Mouse (Mus musculus) urinary bladder, postnatal 36 days (tissue): Measurements from ENCODE around the gene Wasl.

Source experiments
- DNase-seq, 2 experiments: peaks; one replicate each; pipeline ENCODE4 v3.0.0; 2022; ENCODE audit warnings: low spot score in 2 of 2, mixed read lengths in 1 of 2

Gene Wasl

DNA sequence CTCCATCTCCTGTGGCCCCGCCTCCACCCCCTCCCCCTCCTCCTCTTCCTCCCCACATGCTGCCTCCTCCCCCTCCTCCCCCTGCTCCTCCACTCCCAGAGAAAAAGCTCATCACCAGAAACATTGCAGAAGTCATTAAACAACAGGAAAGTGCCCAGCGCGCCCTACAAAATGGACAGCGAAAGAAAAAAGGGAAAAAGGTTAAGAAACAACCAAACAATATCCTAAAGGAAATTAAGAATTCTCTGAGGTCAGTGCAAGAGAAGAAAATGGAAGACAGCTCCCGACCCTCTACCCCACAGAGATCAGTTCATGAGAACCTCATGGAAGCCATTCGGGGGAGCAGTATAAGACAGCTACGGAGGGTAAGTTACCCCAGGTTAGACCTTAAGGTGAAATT, 60.5 kb downstream of the Wasl start:
- no peak for DNase-seq

DNA sequence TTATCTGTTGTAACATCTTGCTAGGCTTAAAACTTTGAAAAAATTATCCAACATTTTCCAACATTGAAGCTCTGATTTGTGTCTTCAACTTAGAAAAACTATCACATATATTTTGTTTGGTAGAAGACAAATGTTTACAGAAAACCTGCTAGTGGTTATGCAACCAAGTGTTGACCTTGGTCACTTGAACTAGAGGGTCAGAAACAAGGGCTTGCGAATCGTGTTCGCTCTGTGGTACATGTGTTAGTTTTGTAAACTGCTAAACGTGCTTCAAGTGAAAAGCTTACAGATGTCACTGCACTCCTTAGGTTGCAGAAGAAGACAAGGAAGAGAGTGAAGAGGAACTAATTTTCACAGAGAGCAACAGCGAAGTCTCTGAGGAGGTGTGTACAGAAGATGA, 61.8 kb downstream of the Wasl start:
- no peak for DNase-seq

DNA sequence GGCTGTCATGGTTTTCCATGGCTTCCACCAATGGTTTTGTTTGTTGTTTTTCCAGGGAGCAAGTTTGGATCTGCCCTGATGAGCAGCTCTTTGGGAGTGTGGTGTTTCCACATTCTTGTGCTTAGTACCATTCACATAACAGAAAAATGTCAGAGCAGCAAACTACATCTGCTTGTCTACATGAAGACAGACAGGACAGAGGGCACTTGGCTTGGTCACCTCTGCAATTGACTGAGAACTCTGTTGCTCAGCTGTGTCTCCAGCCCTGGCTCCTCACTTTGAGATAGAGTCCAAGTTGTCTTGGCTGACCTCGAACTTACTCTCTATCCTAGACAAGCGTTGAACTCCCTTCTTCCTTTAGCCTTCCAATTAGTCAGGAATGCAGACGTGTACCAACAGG, 62.5 kb downstream of the Wasl start:
- no peak for DNase-seq

DNA sequence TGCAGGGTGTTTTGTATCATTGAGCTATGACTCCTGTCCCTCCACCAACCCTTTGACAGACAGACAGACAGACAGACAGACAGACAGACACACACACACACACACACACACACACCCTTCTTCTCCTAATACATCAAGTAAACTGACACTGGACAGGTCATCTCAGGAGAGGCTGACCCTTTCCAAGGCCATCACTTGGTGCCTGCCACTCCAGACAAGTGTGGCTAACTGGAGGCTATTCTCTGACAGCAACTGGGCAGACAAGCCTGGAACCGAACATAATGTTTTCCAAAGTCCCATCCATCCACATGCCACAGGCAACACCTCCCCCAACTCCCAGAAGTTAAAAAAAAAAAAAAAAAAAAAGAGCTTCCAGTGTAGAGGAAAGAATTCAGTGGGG, 63.1 kb downstream of the Wasl start:
- DNase-seq, result no peak

DNA sequence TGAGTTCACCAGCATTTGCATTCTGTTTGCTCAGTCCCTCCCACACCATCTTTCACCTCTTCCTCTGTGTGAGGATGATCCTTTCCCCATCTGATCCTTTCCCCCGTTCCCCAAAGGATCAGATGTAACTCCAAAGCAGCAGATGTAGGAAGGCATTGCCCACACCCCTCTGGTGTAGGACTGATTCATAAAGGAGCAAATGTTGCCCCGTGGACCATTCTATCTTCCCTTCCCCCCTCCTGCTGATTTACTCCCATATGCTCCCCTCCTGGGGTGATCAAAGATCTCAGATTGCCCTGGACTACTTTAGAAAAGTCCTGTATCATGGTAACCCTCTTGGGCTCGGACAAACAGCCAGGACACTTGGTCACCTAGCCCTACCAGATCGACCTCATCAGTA, 64.1 kb downstream of the Wasl start:
- DNase-seq, result no peak

DNA sequence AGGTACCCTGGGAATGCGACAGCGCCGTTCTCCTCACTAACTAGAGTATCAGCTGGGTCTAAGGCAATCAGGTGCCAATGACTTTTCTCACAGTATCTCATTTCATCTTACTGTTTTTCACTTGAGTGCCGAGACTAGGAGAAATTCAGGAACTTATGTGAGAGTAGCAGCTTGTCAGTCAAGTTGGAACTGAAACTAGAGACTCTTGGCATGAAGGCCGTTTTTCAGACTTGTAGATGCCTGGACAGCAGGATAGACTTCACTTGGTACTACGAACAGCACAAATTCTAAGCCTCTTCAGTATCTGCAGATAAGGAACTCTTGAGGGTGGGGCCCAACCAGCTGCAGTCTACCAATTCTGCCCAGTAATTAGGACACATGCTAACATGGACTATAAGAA, 64.7 kb downstream of the Wasl start:
- no peak for DNase-seq

DNA sequence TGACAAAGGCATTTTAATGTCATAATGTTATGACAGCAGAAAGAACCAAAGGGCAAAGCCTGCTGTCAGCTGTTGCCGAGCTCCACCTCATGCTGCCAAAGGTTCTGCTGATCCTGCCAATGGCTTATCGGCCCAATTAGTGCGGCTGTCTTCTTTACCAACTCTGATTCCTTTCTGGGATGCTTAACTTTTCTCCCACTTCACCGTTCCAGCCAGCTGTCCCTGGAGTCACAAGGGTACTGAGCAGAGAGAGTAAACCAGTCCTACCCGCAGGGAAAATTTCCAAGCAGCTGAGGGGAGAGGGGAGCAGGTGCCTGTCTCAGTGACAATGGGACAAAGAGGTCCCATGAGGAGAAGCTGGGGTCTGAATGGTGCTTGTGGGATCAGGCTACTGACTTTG, 65.2 kb downstream of the Wasl start:
- no peak for DNase-seq

DNA sequence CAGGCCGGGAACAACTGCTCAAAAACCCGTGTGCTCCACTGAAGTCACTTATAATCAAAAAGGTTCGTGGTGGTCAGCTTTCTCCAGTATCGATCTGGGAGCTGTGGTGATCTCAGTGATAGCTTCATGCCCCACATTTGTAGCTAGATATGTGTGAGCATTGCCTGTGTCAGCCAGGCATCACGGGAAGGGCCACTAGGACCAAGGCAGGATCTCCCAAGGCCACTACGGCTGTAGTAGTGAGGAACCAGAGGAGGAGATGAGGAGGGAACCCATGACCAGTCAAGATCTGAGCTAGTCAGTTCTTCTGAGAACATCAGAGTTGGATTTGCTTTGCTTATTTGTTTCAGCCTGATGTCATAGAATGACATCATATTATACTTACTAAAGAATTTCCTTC, 65.6 kb downstream of the Wasl start:
- DNase-seq, result no peak

DNA sequence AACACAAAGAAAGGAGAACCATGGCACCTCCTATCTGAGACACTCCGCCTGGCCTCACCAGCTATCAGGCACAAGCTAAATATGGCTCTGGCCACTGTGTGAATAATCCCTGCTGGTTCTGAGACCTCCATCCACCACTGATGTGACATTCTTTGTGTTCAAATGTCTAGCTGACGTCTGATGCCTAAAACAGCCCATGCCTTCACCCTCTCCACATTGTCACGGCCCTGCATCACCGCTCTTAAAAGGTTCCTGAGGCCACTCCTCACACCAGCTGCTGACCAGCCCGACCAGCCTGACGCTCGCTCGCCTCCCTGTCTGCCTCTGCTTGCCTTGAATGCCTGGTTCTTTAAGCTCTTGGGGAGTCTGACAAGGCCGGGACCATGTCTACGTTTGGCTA, 67.3 kb downstream of the Wasl start, which contains the start of gene Lmod2:
TSS of gene Lmod2 (plus strand) at position 263 of the 400 bp plus-strand sequence.
- no peak for DNase-seq

DNA sequence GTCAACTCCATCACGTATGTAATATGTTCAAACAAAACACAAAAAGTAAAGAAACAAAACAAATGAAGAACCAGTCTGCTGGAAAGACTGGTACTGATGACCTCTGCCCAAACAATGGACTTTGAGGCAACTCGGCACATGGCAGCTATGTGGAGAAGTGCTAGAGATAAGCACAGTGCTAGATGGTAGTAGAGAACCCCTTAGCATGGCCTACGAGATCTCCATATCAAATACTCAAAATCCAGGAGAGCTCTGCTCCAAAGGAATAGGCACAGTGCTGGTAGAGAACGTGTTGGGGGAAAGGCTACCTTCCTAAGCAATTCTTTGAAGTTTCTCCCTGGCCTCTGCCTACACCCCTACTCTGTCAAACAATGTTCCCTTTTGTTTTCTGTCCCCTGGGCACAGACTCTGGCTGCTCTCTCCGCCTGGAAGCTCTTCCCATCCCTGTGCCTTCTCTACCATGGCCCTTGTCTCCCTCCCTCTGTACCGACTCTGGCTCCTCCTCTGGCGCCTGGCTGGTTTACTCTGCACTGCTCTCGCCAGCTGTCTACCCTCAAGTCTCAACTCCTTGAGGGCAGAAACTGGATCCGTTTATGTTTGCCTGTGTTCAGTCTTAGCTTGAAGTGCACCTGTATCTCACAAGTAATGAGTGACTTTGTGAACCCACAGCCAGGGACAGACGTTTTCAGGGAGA, 73.1 kb downstream of the Wasl start:
- DNase-seq, result no peak

DNA sequence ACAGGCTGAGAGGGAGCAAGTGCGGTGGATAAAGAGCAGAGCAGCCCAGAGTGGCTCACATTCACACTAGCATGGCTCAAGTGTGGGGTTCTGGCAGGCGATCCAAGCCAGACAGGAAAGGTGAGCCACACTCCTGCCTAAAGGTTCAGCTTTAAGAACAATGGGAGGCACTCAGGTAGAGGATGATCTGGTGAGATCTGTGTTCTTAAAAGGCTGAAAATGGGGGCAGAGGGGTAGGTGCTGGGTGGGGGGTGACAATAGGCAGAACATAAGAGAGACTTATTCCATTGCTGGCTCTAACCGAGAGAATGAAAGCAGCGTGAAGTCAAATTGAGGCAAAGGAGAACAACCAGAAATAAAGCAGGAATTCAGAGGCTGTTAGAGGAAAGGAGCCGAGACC, 74.5 kb downstream of the Wasl start:
- no peak for DNase-seq

DNA sequence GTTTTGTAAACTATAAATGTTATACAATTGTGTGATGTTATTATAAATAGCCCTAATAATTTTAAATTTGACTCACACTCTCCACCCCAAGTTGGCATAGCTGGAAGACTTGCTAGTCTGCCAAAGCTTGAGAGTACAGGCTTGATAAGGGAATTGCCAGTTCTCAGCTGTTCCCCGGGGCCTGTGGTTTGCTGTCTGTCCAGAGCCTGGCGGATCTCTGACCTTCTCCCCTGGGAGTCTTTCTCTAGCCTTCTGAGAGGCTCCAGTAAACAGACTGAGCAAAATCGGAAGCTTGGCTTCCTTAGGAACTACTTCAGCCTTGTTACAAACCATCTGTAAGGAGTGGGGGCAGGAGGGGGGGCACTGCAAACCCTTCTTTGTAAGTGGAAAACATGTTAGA, 77.9 kb downstream of the Wasl start:
- peak; percentile 9 to 59 for DNase-seq

DNA sequence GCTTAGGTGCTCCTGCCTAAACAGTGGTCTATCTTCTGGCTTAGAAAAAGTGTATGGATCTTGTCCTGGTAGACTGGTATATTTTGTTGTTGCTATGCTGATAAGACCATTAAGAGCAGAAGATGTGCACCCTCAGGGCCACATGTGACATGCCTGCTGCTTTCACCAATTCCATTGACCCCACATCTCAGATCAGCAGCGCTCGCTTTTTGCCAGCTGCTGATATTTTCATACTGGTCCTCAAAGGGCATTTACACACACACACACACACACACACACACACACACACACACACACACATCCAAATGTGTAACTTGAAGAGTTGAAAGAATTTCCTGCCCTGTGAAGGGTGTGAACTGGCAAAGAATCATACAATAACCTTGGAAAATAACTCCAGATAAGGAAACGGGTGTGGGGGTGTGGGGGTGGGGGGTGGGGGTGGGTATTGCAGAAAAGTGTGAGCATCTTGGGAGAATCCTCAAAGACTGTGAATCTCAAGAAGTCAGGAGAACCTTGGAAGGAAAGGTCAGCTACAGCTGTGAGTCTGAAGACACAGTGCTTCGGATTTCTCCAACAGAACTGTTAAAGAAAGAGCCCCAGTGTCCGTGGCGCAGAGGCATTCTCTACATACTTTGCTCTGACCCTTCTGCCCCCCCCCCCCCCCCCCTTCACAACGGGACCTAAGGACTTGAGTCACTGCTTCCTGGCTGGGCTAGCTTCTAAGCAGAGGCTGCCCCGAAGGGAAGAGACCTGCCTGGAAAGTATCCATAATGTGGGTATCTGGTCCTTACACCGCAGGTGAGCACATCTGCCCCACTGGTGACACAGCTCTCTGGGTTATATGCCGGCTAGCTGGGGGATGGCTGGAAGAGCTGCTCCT, 79.1 kb downstream of the Wasl start:
- DNase-seq, result no peak

DNA sequence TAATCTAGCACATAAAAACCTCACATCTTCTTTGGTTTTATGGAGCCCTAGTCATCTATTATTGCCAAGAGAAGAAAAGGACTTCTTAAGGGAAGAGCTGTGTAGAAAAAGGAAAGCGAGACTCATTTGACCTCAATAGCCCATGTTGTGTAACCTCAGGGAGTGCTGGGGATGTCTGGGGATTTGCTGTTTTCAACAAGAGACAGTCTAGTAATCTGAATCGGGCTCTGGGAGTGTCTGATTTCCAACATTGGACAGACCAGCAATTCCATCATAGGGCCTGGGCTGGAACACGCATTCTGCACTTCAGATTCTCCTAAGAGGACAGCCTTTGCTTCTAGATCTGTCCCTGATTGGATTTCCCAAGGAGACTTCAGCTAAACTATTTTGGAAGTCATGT, 81.4 kb downstream of the Wasl start:
- DNase-seq, result peak in 1 of 2 experiments; percentile 46

DNA sequence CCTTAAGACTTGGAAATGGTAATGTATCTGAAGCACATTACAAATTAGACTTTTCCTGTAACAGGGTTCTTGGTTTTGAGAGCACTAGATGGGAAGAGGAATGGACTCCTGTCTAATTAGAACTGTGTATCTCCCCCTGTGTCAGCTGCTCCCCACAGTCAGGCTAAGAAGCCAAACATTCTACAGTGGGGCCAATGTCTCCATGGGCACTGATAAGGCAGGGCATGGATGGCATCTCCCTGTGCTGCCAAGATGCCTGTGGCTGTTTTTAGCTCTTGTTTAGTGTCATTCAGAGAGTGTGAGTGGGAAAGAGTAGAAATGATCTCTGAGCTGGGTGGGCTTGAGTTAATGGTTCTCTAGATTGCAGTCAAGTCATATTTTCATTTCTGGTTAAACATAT, 91.5 kb downstream of the Wasl start:
- no peak for DNase-seq

DNA sequence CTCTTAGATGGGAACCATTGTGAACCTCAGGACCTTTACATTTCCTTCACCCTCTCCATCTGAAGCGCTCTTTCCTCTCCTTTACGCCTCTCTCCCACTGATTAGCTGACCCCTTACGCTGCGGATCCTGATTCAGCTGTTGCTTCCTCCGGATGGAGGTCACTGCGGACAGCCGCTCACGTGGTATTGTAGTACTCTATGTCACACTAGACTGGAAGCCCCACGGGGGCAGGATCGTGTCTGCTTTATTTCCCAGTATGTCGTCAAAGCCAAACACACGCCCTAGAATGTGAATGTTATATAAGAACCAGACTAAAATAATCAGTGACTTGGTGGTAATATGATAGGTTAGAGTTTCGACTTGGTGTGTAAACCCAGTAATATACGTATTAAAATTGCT, 92.4 kb downstream of the Wasl start:
- no peak for DNase-seq

DNA sequence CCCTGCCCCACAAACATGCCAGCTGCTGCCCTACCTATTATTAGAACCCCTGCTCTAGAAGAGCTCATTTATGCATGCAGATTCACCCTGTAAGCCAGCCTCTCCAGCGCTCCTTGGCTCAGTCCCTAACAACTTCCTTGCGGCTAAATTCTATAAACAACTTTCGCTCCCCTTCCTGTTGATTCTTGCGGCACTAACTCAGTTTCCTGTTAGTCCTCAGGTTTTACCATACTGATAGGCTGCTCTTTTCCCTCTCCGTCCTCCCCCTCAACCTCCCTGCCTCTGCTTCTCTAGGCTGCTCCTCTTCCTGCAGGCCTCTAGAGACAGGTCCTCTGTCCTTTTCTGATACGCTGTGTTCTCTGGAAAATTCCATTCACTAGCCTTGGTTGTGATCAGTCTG, 93.7 kb downstream of the Wasl start:
- no peak for DNase-seq

DNA sequence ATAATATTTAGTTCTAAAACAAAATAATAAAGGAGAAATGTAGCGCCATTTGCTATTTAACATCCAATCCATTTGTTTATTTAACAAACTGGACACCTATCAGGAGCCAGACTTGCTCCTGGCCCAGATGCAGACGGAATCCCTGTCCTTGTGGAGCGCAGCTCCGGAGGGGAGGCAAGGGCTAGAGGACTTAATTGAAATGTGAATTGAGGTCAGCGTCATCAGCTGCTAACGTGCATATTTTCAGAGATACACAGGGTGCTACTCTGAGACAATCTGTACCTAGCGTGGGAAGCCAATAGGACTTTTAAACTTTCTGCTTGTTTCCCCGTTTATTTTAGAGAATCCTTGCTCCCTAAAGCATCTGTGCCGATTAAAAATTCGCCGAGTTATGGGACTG, 94.5 kb downstream of the Wasl start:
- no peak for DNase-seq

DNA sequence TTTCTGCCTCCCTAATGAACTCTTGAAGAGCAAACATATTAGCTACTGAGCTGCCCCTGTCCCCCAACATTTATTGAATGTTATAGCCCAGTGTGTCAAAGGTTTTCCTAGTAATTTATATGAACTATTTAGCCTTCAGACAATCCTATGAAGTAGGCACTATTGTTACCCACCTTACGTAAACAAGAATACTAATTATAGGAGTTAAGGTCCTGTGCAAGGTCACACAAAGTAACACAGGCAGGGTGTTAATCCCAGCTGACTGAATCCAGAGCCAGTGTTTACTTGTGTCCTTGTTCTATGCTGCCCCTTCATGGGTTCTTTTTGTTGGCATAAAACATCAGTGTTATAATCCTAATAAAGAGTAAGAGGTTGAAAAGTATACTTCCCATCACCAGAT, 95.1 kb downstream of the Wasl start:
- DNase-seq, result no peak

DNA sequence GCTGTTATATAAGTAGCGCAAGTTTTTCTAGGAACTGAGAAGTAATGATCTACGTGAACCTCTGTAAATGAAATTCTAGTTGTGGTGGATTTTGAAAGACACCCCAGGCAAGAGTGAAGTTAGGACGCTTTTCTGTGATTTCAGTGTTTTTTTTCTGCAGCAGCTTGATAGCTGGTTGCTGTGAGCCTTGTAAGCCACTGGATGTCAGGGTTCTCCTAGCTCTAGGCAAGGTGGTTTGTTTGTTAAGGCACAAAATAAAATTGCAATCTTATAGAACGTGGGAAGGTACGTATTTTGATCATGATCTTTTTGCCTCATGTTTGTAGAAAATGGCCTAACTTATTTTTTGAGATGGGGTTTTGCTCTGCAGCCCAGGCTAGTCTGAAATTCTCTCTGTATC, 95.8 kb downstream of the Wasl start:
- no peak for DNase-seq

DNA sequence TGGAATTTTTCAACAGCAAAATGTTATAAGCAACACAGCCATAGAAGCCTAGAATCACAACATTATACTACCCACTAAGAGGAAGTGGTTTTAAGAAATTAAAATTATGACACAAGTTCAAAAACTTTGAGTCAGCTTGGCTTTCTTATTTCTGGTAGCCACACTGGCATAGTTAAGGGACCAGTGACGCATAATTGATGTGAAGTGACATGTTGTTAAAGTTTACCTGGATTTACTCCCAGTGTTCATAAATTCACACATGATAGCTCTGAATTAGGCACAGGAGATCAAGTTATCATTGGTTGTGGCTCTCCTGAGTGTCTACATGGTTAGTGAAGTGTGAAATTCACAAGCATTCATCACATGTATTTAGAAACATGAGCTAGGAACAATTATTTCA, 99.9 kb downstream of the Wasl start:
- DNase-seq, result no peak

DNA sequence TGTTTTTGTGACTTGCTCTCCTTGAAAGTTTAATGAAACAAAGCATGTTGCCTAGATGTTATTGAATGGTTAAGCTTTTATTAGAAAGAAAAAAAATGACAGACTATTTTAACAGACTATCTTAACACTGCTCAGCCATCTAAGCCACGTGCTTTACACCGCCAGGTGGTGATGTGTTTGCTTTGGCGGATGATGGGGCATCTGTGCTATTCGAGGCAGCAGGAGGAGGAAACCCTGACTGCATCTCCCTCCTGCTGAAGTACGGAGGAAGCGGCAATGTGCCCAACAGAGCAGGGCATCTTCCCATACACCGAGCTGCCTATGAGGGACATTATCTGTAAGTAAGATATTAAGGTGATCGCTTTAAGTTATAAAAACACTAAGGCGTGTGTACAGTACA, 100.7 kb downstream of the Wasl start:
- DNase-seq, result no peak
